Mouse (Mus musculus) intestine, embryonic 16.5 days (tissue): ENCODE measurements around the gene 3110040M04Rik. TPM values are rescaled to one million over a fixed set of nuclear protein-coding genes. Genes with fewer than 3 reads are reported as not detected.
A peak's percentile ranks its signal among the peaks of the same experiment; 100 is the strongest.
"Not testable (repeated sequence)": the region's sequence is repeated elsewhere in the genome, so short reads cannot be mapped to it uniquely, and the experiment has no call there.

Experiments
- ATAC-seq: fragments of 200-750 bp; cut with Nextera tagmentation; 2 replicates; pipeline ENCODE4 v1.8.0; 2017; ENCODE audit warnings: moderate TSS enrichment, moderate library complexity
- H3K27ac ChIP-seq: fragments of 300-500 bp; sonication (generic); 2 replicates; pipeline ENCODE4 v1.5.1; 2014; ENCODE audit warnings: mild to moderate bottlenecking, low read length
- H3K27me3 ChIP-seq: fragments of 300-500 bp; sonication (generic); replicated peaks from 2 replicates; pipeline ENCODE4 v1.6.1; 2014; ENCODE audit warnings: low read length, control low read depth, mixed read lengths; ENCODE audit not compliant: control insufficient read depth, insufficient read depth
- H3K36me3 ChIP-seq: fragments of 300-500 bp; sonication (generic); 2 replicates; pipeline ENCODE4 v1.6.1; 2014; ENCODE audit warnings: low read length, control low read depth; ENCODE audit not compliant: control insufficient read depth, insufficient read depth
- H3K4me1 ChIP-seq: fragments of 300-500 bp; sonication (generic); 2 replicates; pipeline ENCODE4 v1.6.1; 2014; ENCODE audit warnings: low read length, control low read depth, mixed read lengths; ENCODE audit not compliant: control insufficient read depth, insufficient read depth
- H3K4me2 ChIP-seq: fragments of 300-500 bp; sonication (generic); 2 replicates; pipeline ENCODE4 v1.6.1; 2014; ENCODE audit warnings: low read depth, low read length, control low read depth
- H3K4me3 ChIP-seq: fragments of 300-500 bp; sonication (generic); 2 replicates; pipeline ENCODE4 v1.5.1; 2014; ENCODE audit warnings: mild to moderate bottlenecking, low read length
- H3K9ac ChIP-seq: fragments of 300-500 bp; sonication (generic); 2 replicates; pipeline ENCODE4 v1.6.1; 2014; ENCODE audit warnings: low read depth, low read length
- H3K9me3 ChIP-seq: fragments of 300-500 bp; sonication (generic); 2 replicates; pipeline ENCODE4 v1.6.1; 2016; ENCODE audit warnings: low read length, control low read depth; ENCODE audit not compliant: control insufficient read depth
- WGBS: fragments of 180-500 bp; shearing (Covaris S2); extraction: QIAGEN DNeasy Blood & Tissue Kit; methylation state at CpG from one replicate; pipeline ENCODE4 v1.1.7; 2014; 5-methylcytosine and 5-hydroxymethylcytosine counted together
- polyA plus RNA-seq: library from polyadenylated mRNA; unstranded; fragments of >200 nt; fragmentation: Nextera tagmentation; extraction: Ambion mirVana; gene quantifications from 2 replicates; pipeline ENCODE4 v1.2.1, GENCODE M21; 2015

3110040M04Rik gene
- polyA plus RNA-seq, 1 experiment from 2014 or later, result not detected

GRCm38 (mm10) chr1:151168637-151169036 is 35.3 kb upstream of the 3110040M04Rik start:
- H3K4me1 ChIP-seq, result peaks cover 7% of the 10 kb centered on the region
- H3K9me3 ChIP-seq, result no peaks in the 10 kb centered on the region
- H3K4me2 ChIP-seq, result no peak overlapping the region
- no peaks in the 10 kb centered on the region for H3K36me3 ChIP-seq
- H3K9ac ChIP-seq, result no peak overlapping the region
- H3K27me3 ChIP-seq, result no peaks in the 10 kb centered on the region
- no peak overlapping the region for H3K4me3 ChIP-seq
- ATAC-seq, result no peak
- 0 out of 2 replicates have a peak overlapping the region, but pooled peaks have one; percentile 91 for H3K27ac ChIP-seq
- WGBS, result 57% methylated on average over 3 of the region's 3 CpGs

- 75% methylated on average over 2 of the region's 2 CpGs for WGBS
Observed at GRCm38 (mm10) chr1:151171572-151172461, 32.1 kb upstream of the 3110040M04Rik start.

GRCm38 (mm10) chr1:151177030-151177936 is 26.6 kb upstream of the 3110040M04Rik start:
- 0 out of 2 replicates have a peak, but pooled peaks cover 3% of the 10 kb centered on the region for H3K4me1 ChIP-seq
- ATAC-seq, result peak; percentile 95

More at GRCm38 (mm10) chr1:151171572-151172461, 32.1 kb upstream of the 3110040M04Rik start:
- no peaks in the 10 kb centered on the region for H3K36me3 ChIP-seq
- peaks cover 4% of the 10 kb centered on the region for H3K4me1 ChIP-seq
- no peak overlapping the region for H3K4me3 ChIP-seq
- 0 out of 2 replicates have a peak, but pooled peaks have one; percentile 9 for ATAC-seq
- H3K9ac ChIP-seq, result no peak overlapping the region
- H3K27me3 ChIP-seq, result no peaks in the 10 kb centered on the region
- H3K27ac ChIP-seq, result peak overlapping the region; percentile 40
- H3K9me3 ChIP-seq, result no peaks in the 10 kb centered on the region
- no peak overlapping the region for H3K4me2 ChIP-seq

GRCm38 (mm10) chr1:151177937-151178271 is 26.0 kb upstream of the 3110040M04Rik start:
- no peak overlapping the region for H3K9ac ChIP-seq
- peak overlapping the region; percentile 68 for H3K27ac ChIP-seq
- 11% methylated on average over 4 of the region's 4 CpGs for WGBS
- H3K4me1 ChIP-seq, result 0 out of 2 replicates have a peak, but pooled peaks cover 3% of the 10 kb centered on the region
- no peak for ATAC-seq
- peak overlapping the region; percentile 44 for H3K4me2 ChIP-seq
- no peaks in the 10 kb centered on the region for H3K36me3 ChIP-seq
- H3K27me3 ChIP-seq, result no peaks in the 10 kb centered on the region
- peak overlapping the region; percentile 27; the same call in 1 of the 2 replicates for H3K4me3 ChIP-seq
- no peaks in the 10 kb centered on the region for H3K9me3 ChIP-seq

More at GRCm38 (mm10) chr1:151177030-151177936, 26.6 kb upstream of the 3110040M04Rik start:
- H3K4me3 ChIP-seq, result no peak overlapping the region
- H3K36me3 ChIP-seq, result no peaks in the 10 kb centered on the region
- H3K4me2 ChIP-seq, result peak overlapping the region; percentile 44
- no peaks in the 10 kb centered on the region for H3K27me3 ChIP-seq
- peak overlapping the region; percentile 68 for H3K27ac ChIP-seq
- WGBS, result 10% methylated on average over 10 of the region's 10 CpGs
- 0 out of 2 replicates have a peak overlapping the region, but pooled peaks have one; percentile 8 for H3K9ac ChIP-seq
- H3K9me3 ChIP-seq, result no peaks in the 10 kb centered on the region

- H3K27ac ChIP-seq, result peak overlapping the region; percentile 26; the same call in 1 of the 2 replicates
- no peaks in the 10 kb centered on the region for H3K9me3 ChIP-seq
- ATAC-seq, result no peak
- no peaks in the 10 kb centered on the region for H3K36me3 ChIP-seq
- no peaks in the 10 kb centered on the region for H3K27me3 ChIP-seq
- WGBS, result 53% methylated on average over 2 of the region's 2 CpGs
- no peak overlapping the region for H3K4me3 ChIP-seq
- H3K9ac ChIP-seq, result no peak overlapping the region
- 0 out of 2 replicates have a peak, but pooled peaks cover 3% of the 10 kb centered on the region for H3K4me1 ChIP-seq
- no peak overlapping the region for H3K4me2 ChIP-seq
Observed at GRCm38 (mm10) chr1:151178505-151179083, 25.3 kb upstream of the 3110040M04Rik start.

- Histone ChIP-seq H3K9ac (no peak overlapping the region), H3K36me3 (no peaks in the 10 kb centered on the region), H3K27me3 (no peaks in the 10 kb centered on the region), H3K27ac (no peak overlapping the region), H3K4me1 (0 out of 2 replicates have a peak, but pooled peaks cover 3% of the 10 kb centered on the region), H3K9me3 (no peaks in the 10 kb centered on the region), H3K4me2 (no peak overlapping the region), H3K4me3 (no peak overlapping the region)
- no peak for ATAC-seq
- 66% methylated on average over 2 of the region's 2 CpGs for WGBS
Observed at GRCm38 (mm10) chr1:151180167-151180566, 23.8 kb upstream of the 3110040M04Rik start.

- H3K4me1 ChIP-seq, H3K4me3 ChIP-seq, H3K4me2 ChIP-seq, H3K27ac ChIP-seq, H3K9me3 ChIP-seq, ATAC-seq, H3K9ac ChIP-seq, H3K36me3 ChIP-seq, H3K27me3 ChIP-seq: not testable (repeated sequence)
- WGBS, result no CpG with 5 or more reads among the region's 7 CpGs
Observed at GRCm38 (mm10) chr1:151182266-151182665, 21.7 kb upstream of the 3110040M04Rik start, which contains the start of gene Gm47985. Gene Gm47985 (plus strand): TSS chr1:151182537.

- not testable (repeated sequence) for H3K9ac ChIP-seq, H3K4me3 ChIP-seq, H3K27ac ChIP-seq, H3K27me3 ChIP-seq, H3K4me2 ChIP-seq, H3K9me3 ChIP-seq, H3K4me1 ChIP-seq, ATAC-seq, H3K36me3 ChIP-seq
- WGBS, result 81% methylated on average over 3 of the region's 3 CpGs
Observed at GRCm38 (mm10) chr1:151186186-151186585, 17.7 kb upstream of the 3110040M04Rik start.
